Mouse (Mus musculus): ENCODE data around the gene Crybb3.

- TF ChIP-seq CTCF (IDR thresholded peaks at IDR 0.05; ENCODE audit: low read depth) (no peak), EP300 (IDR thresholded peaks at IDR 0.05; ENCODE audit: low read depth) (no peak)
These were observed 31.7 kb upstream of the Crybb3 start for GRCm38 (mm10) chr5:113113120-113113519.

All from liver, postnatal 0 days (tissue).